Mouse (Mus musculus) neural tube, embryonic 11.5 days (tissue): ENCODE measurements around the gene Trip6. TPM values are rescaled to one million over a fixed set of nuclear protein-coding genes. Genes with fewer than 3 reads are reported as not detected.

Experiments
- ATAC-seq: fragments of 200-750 bp; cut with Nextera tagmentation; 2 replicates; pipeline ENCODE4 v1.8.0; 2017; ENCODE audit warnings: moderate number of reproducible peaks, mild to moderate bottlenecking, moderate TSS enrichment, moderate library complexity; ENCODE audit not compliant: insufficient read depth, low FRiP score, low TSS enrichment
- DNase-seq: peaks from one replicate; pipeline ENCODE4 v3.0.0-alpha.2; 2015; ENCODE audit warnings: low spot score
- H3K27ac ChIP-seq: fragments of 300-500 bp; sonication (generic); 2 replicates; pipeline ENCODE4 v1.5.1; 2014; ENCODE audit warnings: low read depth, mild to moderate bottlenecking, low read length
- H3K27me3 ChIP-seq: fragments of 300-500 bp; sonication (generic); 2 replicates; pipeline ENCODE4 v1.6.1; 2014; ENCODE audit warnings: mild to moderate bottlenecking, low read length, mixed read lengths; ENCODE audit not compliant: control insufficient read depth, insufficient read depth
- H3K36me3 ChIP-seq: fragments of 300-500 bp; sonication (generic); 2 replicates; pipeline ENCODE4 v1.6.1; 2014; ENCODE audit warnings: mild to moderate bottlenecking, low read length, moderate library complexity, mixed read lengths; ENCODE audit not compliant: control insufficient read depth, insufficient read depth
- H3K4me1 ChIP-seq: fragments of 300-500 bp; sonication (generic); 2 replicates; pipeline ENCODE4 v1.6.1; 2014; ENCODE audit warnings: low read length, mixed read lengths; ENCODE audit not compliant: control insufficient read depth, insufficient read depth
- H3K4me2 ChIP-seq: fragments of 300-500 bp; sonication (generic); 2 replicates; pipeline ENCODE4 v1.6.1; 2014; ENCODE audit warnings: low read depth, mild to moderate bottlenecking, moderate library complexity
- H3K4me3 ChIP-seq: fragments of 300-500 bp; sonication (generic); 2 replicates; pipeline ENCODE4 v1.5.1; 2014; ENCODE audit warnings: low read depth, low read length
- H3K9ac ChIP-seq: fragments of 300-500 bp; sonication (generic); 2 replicates; pipeline ENCODE4 v1.6.1; 2014; ENCODE audit warnings: mild to moderate bottlenecking, low read length
- H3K9me3 ChIP-seq: fragments of 300-500 bp; sonication (generic); 2 replicates; pipeline ENCODE4 v1.6.1; 2016; ENCODE audit warnings: low read length; ENCODE audit not compliant: control insufficient read depth
- WGBS: fragments of 180-500 bp; shearing (Covaris S2); extraction: QIAGEN DNeasy Blood & Tissue Kit; methylation state at CpG from one replicate; pipeline ENCODE4 v1.1.7; 2014; 5-methylcytosine and 5-hydroxymethylcytosine counted together
- polyA plus RNA-seq: library from polyadenylated mRNA; unstranded; fragments of >200 nt; fragmentation: Nextera tagmentation; extraction: Ambion mirVana; gene quantifications from 2 replicates; pipeline ENCODE4 v1.2.1, GENCODE M21; 2014

Trip6 gene
- polyA plus RNA-seq, 1 experiment from 2014 or later, result 38.1 TPM

GRCm38 (mm10) chr5:137308356-137308755 is 5.8 kb downstream of the Trip6 start:
- Histone ChIP-seq H3K27ac (peak overlapping the region; percentile 96; the same call in 1 of the 2 replicates), H3K36me3 (peaks cover 6% of the 10 kb centered on the region), H3K4me3 (peak overlapping the region; percentile 60), H3K27me3 (no peaks in the 10 kb centered on the region), H3K4me2 (peak overlapping the region; percentile 49), H3K9ac (peak overlapping the region; percentile 77; the same call in 1 of the 2 replicates), H3K4me1 (peaks cover 30% of the 10 kb centered on the region), H3K9me3 (no peaks in the 10 kb centered on the region)
- WGBS, result 92% methylated on average over 4 of the region's 4 CpGs
- no peak for ATAC-seq
- DNase-seq, result no peak

GRCm38 (mm10) chr5:137307071-137307912 is 6.9 kb downstream of the Trip6 start, which contains the start of gene Srrt:
Gene Srrt (minus strand): TSS chr5:137307674.
- H3K27me3 ChIP-seq, result no peaks in the 10 kb centered on the region
- no peaks in the 10 kb centered on the region for H3K9me3 ChIP-seq
- H3K4me2 ChIP-seq, result peak within 1 kb of the TSS; percentile 61
- under 1% methylated on average over 54 of the region's 72 CpGs for WGBS
- peak within 1 kb of the TSS; percentile 77 for H3K9ac ChIP-seq
- peaks cover 22% of the 10 kb centered on the region for H3K4me1 ChIP-seq
- ATAC-seq (peak; percentile 83), DNase-seq (peak; percentile 94)
- H3K27ac ChIP-seq, result peak within 1 kb of the TSS; percentile 96
- H3K4me3 ChIP-seq, result peak within 1 kb of the TSS; percentile 60
- peaks cover 8% of the 10 kb centered on the region for H3K36me3 ChIP-seq

- ATAC-seq (no peak), DNase-seq (no peak)
- Histone ChIP-seq H3K4me1 (peaks cover 22% of the 10 kb centered on the region), H3K4me3 (peak overlapping the region; percentile 60), H3K27me3 (no peaks in the 10 kb centered on the region), H3K4me2 (peak overlapping the region; percentile 61), H3K9ac (peak overlapping the region; percentile 77), H3K36me3 (peaks cover 13% of the 10 kb centered on the region), H3K27ac (peak overlapping the region; percentile 96), H3K9me3 (no peaks in the 10 kb centered on the region)
- 17% methylated on average over 12 of the region's 12 CpGs for WGBS
Measured at GRCm38 (mm10) chr5:137306439-137307005, 7.7 kb downstream of the Trip6 start.

- Histone ChIP-seq H3K4me2 (peak overlapping the region; percentile 61), H3K27ac (no peak overlapping the region), H3K9me3 (no peaks in the 10 kb centered on the region), H3K4me3 (peak overlapping the region; percentile 60), H3K27me3 (no peaks in the 10 kb centered on the region), H3K4me1 (peaks cover 22% of the 10 kb centered on the region), H3K9ac (peak overlapping the region; percentile 77; the same call in 1 of the 2 replicates), H3K36me3 (peaks cover 17% of the 10 kb centered on the region)
- DNase-seq, result no peak
- 43% methylated on average over 3 of the region's 3 CpGs for WGBS
- no peak for ATAC-seq
Measured at GRCm38 (mm10) chr5:137305822-137306221, 8.4 kb downstream of the Trip6 start.

- H3K4me1 ChIP-seq, result peaks cover 22% of the 10 kb centered on the region
- DNase-seq, result no peak
- H3K9me3 ChIP-seq, result no peaks in the 10 kb centered on the region
- H3K27me3 ChIP-seq, result no peaks in the 10 kb centered on the region
- 0 out of 2 replicates have a peak overlapping the region, but pooled peaks have one; percentile 2 for H3K4me3 ChIP-seq
- 15% methylated on average over 4 of the region's 4 CpGs for WGBS
- H3K4me2 ChIP-seq, result peak overlapping the region; percentile 61
- no peak overlapping the region for H3K27ac ChIP-seq
- no peak for ATAC-seq
- no peak overlapping the region for H3K9ac ChIP-seq
- H3K36me3 ChIP-seq, result peaks cover 24% of the 10 kb centered on the region
Measured at GRCm38 (mm10) chr5:137304816-137305215, 9.4 kb downstream of the Trip6 start.

- Histone ChIP-seq H3K27me3 (no peaks in the 10 kb centered on the region), H3K9ac (no peak overlapping the region), H3K4me3 (no peak overlapping the region), H3K36me3 (peaks cover 28% of the 10 kb centered on the region), H3K4me1 (peaks cover 22% of the 10 kb centered on the region), H3K9me3 (no peaks in the 10 kb centered on the region), H3K4me2 (no peak overlapping the region; the same call in 1 of the 2 replicates), H3K27ac (no peak overlapping the region)
- WGBS, result 83% methylated on average over 3 of the region's 3 CpGs
- no peak for DNase-seq
- ATAC-seq, result no peak
Measured at GRCm38 (mm10) chr5:137304165-137304564, 10.0 kb downstream of the Trip6 start.

GRCm38 (mm10) chr5:137303609-137304008 is 10.6 kb downstream of the Trip6 start:
- Histone ChIP-seq H3K27me3 (no peaks in the 10 kb centered on the region), H3K4me2 (no peak overlapping the region), H3K4me1 (peaks cover 22% of the 10 kb centered on the region), H3K36me3 (peaks cover 28% of the 10 kb centered on the region), H3K4me3 (no peak overlapping the region), H3K27ac (no peak overlapping the region), H3K9me3 (no peaks in the 10 kb centered on the region), H3K9ac (no peak overlapping the region)
- no peak for ATAC-seq
- 90% methylated on average over 4 of the region's 4 CpGs for WGBS
- no peak for DNase-seq

GRCm38 (mm10) chr5:137301253-137301652 is 13.0 kb downstream of the Trip6 start:
- no peaks in the 10 kb centered on the region for H3K27me3 ChIP-seq
- DNase-seq (no peak), ATAC-seq (no peak)
- H3K27ac ChIP-seq, result no peak overlapping the region
- no peaks in the 10 kb centered on the region for H3K9me3 ChIP-seq
- peaks cover 22% of the 10 kb centered on the region for H3K4me1 ChIP-seq
- 83% methylated on average over 20 of the region's 21 CpGs for WGBS
- H3K4me3 ChIP-seq, result no peak overlapping the region
- no peak overlapping the region for H3K9ac ChIP-seq
- H3K4me2 ChIP-seq, result no peak overlapping the region
- peaks cover 48% of the 10 kb centered on the region for H3K36me3 ChIP-seq
